Mouse (Mus musculus) yolk sac, embryonic 10.5 days (tissue): ENCODE measurements at regions not wholly inside any gene's neighbourhood (a gene's known extent, or its start where the extent isn't known, plus 50 kb on each side); places are given as distances from the start of the nearest gene placed in this dataset.

ENCODE experiments used
- DNase-seq: peaks from one replicate; pipeline ENCODE4 v3.0.0-alpha.2; 2017; ENCODE audit warnings: low spot score

GRCm38 (mm10) chr15:62413694-62414093, 1431.3 kb downstream of the Gsdmc2 start:
- no peak for DNase-seq

- DNase-seq = no peak
These were observed 1442.8 kb downstream of the Gsdmc2 start for GRCm38 (mm10) chr15:62402142-62402541.

- no peak for DNase-seq
These were observed 1443.9 kb downstream of the Gsdmc2 start for GRCm38 (mm10) chr15:62400984-62401609.

GRCm38 (mm10) chr15:62399381-62399780, 1445.6 kb downstream of the Gsdmc2 start:
- DNase-seq = no peak

- DNase-seq = peak; percentile 13
These were observed 1448.0 kb downstream of the Gsdmc2 start for GRCm38 (mm10) chr15:62397009-62397408.

GRCm38 (mm10) chr15:62395377-62395776, 1449.6 kb downstream of the Gsdmc2 start:
- DNase-seq = no peak

GRCm38 (mm10) chr15:62393416-62393815, 1451.6 kb downstream of the Gsdmc2 start:
- DNase-seq = no peak

- no peak for DNase-seq
These were observed 1452.1 kb downstream of the Gsdmc2 start for GRCm38 (mm10) chr15:62392839-62393238.

- DNase-seq = peak; percentile 3
These were observed 1452.6 kb downstream of the Gsdmc2 start for GRCm38 (mm10) chr15:62392381-62392780.

GRCm38 (mm10) chr15:62389431-62390105, 1455.4 kb downstream of the Gsdmc2 start:
- no peak for DNase-seq

GRCm38 (mm10) chr15:62382233-62382632, 1459.4 kb upstream of the A1bg start:
- no peak for DNase-seq

- no peak for DNase-seq
These were observed 1451.8 kb upstream of the A1bg start for GRCm38 (mm10) chr15:62374641-62375040.

- DNase-seq = no peak
These were observed 1438.4 kb upstream of the A1bg start for GRCm38 (mm10) chr15:62361171-62361570.

- no peak for DNase-seq
These were observed 1435.8 kb upstream of the A1bg start for GRCm38 (mm10) chr15:62358338-62359239.

- DNase-seq = no peak
These were observed 1431.0 kb upstream of the A1bg start for GRCm38 (mm10) chr15:62353786-62354185.

- DNase-seq = no peak
These were observed 1428.3 kb upstream of the A1bg start for GRCm38 (mm10) chr15:62350862-62351757.

- DNase-seq = no peak
These were observed 1427.2 kb upstream of the A1bg start for GRCm38 (mm10) chr15:62349981-62350380.

- DNase-seq = no peak
These were observed 1426.1 kb upstream of the A1bg start for GRCm38 (mm10) chr15:62348956-62349355.

- no peak for DNase-seq
These were observed 1424.9 kb upstream of the A1bg start for GRCm38 (mm10) chr15:62347697-62348096.

GRCm38 (mm10) chr15:62345893-62346292, 1423.1 kb upstream of the A1bg start:
- DNase-seq = no peak

GRCm38 (mm10) chr15:62336454-62337284, 1413.9 kb upstream of the A1bg start:
- peak; percentile 38 for DNase-seq
